Mouse (Mus musculus): Measurements from ENCODE around the gene Ppp2r5c.

Gene Ppp2r5c

GRCm38 (mm10) chr12:110600225-110600991 is 153.5 kb downstream of the Ppp2r5c start:
- in situ Hi-C loops (cut with MboI, MseI), result loop anchor here (5.0 kb wide), 1 partner anchor 102 kb away; the partner anchor contains the start of gene Hsp90aa1

- in situ Hi-C loops (cut with MboI, MseI), result loop anchor here (5.0 kb wide), 1 partner anchor 101 kb away; the partner anchor contains the start of gene Hsp90aa1
Measured at GRCm38 (mm10) chr12:110601241-110602218, 154.6 kb downstream of the Ppp2r5c start, which contains the start of gene Dync1h1. Gene Dync1h1 (plus strand): TSS chr12:110601452.

GRCm38 (mm10) chr12:110606161-110606560 is 159.2 kb downstream of the Ppp2r5c start:
- in situ Hi-C loops (cut with MboI, MseI), result no loop called here

- in situ Hi-C loops (cut with MboI, MseI), result no loop called here
Measured at GRCm38 (mm10) chr12:110606676-110607075, 159.8 kb downstream of the Ppp2r5c start.

- in situ Hi-C loops (cut with MboI, MseI), result no loop called here
Measured at GRCm38 (mm10) chr12:110608460-110609152, 161.7 kb downstream of the Ppp2r5c start.

- in situ Hi-C loops (cut with MboI, MseI), result no loop called here
Measured at GRCm38 (mm10) chr12:110609153-110609497, 162.2 kb downstream of the Ppp2r5c start.

GRCm38 (mm10) chr12:110610713-110611112 is 163.8 kb downstream of the Ppp2r5c start:
- in situ Hi-C loops (cut with MboI, MseI), result no loop called here

- in situ Hi-C loops (cut with MboI, MseI), result no loop called here
Measured at GRCm38 (mm10) chr12:110630056-110630455, 183.1 kb downstream of the Ppp2r5c start.
